9 mouse cellular contexts compared by ENCODE assay signal in the genomic region with DNA sequence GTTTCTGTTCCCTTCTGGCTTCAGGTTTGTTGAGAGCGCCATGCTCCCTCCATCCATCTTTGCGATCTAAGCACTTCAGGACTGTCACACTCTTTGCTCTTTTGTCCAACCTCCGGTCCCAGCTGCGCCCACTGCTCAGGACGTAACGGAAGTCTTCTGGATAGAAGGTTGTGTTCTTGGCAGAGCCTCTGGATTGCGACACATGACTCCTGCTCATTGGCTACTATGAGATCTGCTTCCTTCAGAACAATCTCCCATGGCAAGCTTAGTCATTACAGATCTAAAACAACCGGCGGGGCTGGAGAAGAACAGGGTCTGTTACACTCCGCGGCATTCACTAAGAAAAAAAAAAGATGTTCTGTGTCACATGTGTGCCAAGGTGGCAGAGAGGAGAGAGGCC.
"Had no signal": no experiment of that assay in that cellular context is flagged by ENCODE, and none has a peak within 500 bp of the region (broad histone marks: within the 10 kb centered on the region; RNA-seq: fewer than 3 reads in every experiment).

No protein-coding gene starts in this region.

- H3K27ac ChIP-seq: left cerebral cortex, adult 2 months; limb, embryonic 15.5 days; liver, embryonic 14.5 days; midbrain, embryonic 13.5 days had no signal

- H3K4me1 ChIP-seq: midbrain, embryonic 13.5 days had no signal

- DNase-seq: kidney, adult 8-10 months; kidney, postnatal 25 days; right cerebral cortex, postnatal 14 days; thymus, postnatal 36 days had no signal

- H3K4me2 ChIP-seq: limb, embryonic 15.5 days; midbrain, embryonic 13.5 days had no signal

- ATAC-seq: intestine, postnatal 0 days; midbrain, embryonic 13.5 days had no signal

- H3K9me3 ChIP-seq: limb, embryonic 15.5 days; midbrain, embryonic 13.5 days had no signal

- H3K27me3 ChIP-seq: limb, embryonic 15.5 days; midbrain, embryonic 13.5 days had no signal

- H3K4me3 ChIP-seq: left cerebral cortex, adult 2 months; limb, embryonic 15.5 days; midbrain, embryonic 13.5 days had no signal

- H3K36me3 ChIP-seq: limb, embryonic 15.5 days; midbrain, embryonic 13.5 days had no signal

- H3K9ac ChIP-seq: limb, embryonic 15.5 days; liver, embryonic 14.5 days; midbrain, embryonic 13.5 days had no signal
